Mouse (Mus musculus) hindbrain, embryonic 10.5 days (tissue): ENCODE measurements at regions not wholly inside any gene's neighbourhood (a gene's known extent, or its start where the extent isn't known, plus 50 kb on each side); places are given as distances from the start of the nearest gene placed in this dataset.

Experiments
- DNase-seq: peaks from one replicate; pipeline ENCODE4 v3.0.0-alpha.2; 2017; ENCODE audit warnings: low spot score
- H3K27ac ChIP-seq: fragments of 300-500 bp; sonication (generic); 2 replicates; pipeline ENCODE4 v1.5.1; 2016; ENCODE audit warnings: mild to moderate bottlenecking, moderate library complexity
- H3K27me3 ChIP-seq: fragments of 300-500 bp; sonication (generic); 2 replicates; pipeline ENCODE4 v1.6.1; 2016; ENCODE audit warnings: mild to moderate bottlenecking; ENCODE audit not compliant: poor library complexity, insufficient read depth, severe bottlenecking
- H3K36me3 ChIP-seq: fragments of 300-500 bp; sonication (generic); 2 replicates; pipeline ENCODE4 v1.6.1; 2016; ENCODE audit warnings: mild to moderate bottlenecking, moderate library complexity
- H3K4me1 ChIP-seq: fragments of 300-500 bp; sonication (generic); replicated peaks from 2 replicates; pipeline ENCODE4 v1.6.1; 2016; ENCODE audit warnings: mild to moderate bottlenecking
- H3K4me3 ChIP-seq: fragments of 300-500 bp; sonication (generic); 2 replicates; pipeline ENCODE4 v1.5.1; 2016; ENCODE audit warnings: mild to moderate bottlenecking, moderate library complexity
- H3K9me3 ChIP-seq: fragments of 300-500 bp; sonication (generic); 2 replicates; pipeline ENCODE4 v1.6.1; 2016; ENCODE audit warnings: mild to moderate bottlenecking, moderate library complexity
- WGBS: fragments of 180-500 bp; shearing (Covaris S2); methylation state at CpG from one replicate; pipeline ENCODE4 v1.1.7; 2016; 5-methylcytosine and 5-hydroxymethylcytosine counted together

DNA sequence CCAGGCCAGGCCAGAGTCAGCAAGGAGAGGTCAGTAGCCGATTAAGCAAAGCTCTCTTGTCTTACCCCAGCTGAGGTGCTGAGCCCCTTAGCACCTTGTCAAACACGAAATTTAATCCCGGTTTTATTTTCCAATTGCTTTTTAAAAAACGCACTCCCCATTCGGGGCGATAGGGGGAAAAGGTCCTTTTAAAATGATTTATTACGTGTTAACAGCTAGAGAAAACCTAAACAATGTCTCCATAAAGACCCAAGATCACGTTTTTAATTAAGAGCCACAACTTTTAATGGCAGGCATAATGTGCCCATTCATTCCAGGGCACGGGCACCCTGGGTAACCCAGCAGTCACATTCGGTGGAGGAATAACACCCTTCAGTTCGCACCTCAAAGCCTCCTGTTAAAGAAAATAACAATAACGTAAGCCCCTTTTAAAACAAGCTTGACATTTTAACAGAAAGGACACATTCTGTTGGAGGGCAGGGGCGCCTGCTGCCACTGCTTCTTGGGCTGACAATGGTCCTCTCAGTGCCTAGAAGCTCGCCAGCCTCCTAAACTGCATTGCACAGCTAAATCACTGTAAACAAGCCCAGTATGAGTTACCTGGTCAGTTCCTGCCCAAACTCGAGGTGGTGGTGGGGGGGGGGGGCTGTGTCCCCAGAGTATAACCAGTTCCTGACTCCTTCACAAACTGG is 79.1 kb upstream of the Elac2 start:
- no peak for DNase-seq
- Histone ChIP-seq H3K4me3 (no peak overlapping the region), H3K4me1 (peaks cover 7% of the 10 kb centered on the region; the same call in 1 of the 2 replicates)

DNA sequence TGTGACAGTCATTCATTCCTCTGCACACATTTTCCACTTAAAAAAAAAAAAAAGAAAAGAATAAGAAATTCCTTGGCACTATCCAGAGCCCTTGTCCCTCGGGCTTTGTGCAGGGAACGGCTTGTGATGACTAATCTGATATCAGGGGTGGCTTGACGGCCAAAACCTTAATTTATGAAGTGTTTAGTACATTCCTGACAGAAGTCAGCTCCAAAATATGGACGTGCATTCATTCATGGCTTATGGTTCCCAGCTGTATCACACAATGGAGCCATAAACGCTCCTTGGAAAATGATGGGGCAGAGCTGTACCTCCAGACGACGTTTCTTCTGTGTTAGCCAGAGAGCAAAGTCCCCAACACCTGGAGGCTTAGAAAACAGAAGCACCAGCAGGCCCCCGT is 62.1 kb upstream of the Elac2 start:
- H3K27me3 ChIP-seq: no peaks in the 10 kb centered on the region
- H3K27ac ChIP-seq: no peak overlapping the region
- H3K4me3 ChIP-seq: no peak overlapping the region
- 75% methylated on average over 8 of the region's 8 CpGs for WGBS
- no peaks in the 10 kb centered on the region for H3K36me3 ChIP-seq
- no peak for DNase-seq
- no peaks in the 10 kb centered on the region for H3K4me1 ChIP-seq
- no peaks in the 10 kb centered on the region for H3K9me3 ChIP-seq

More for the DNA sequence above, 79.1 kb upstream of the Elac2 start:
- no peak overlapping the region for H3K27ac ChIP-seq
- 65% methylated on average over 15 of the region's 15 CpGs for WGBS
- H3K9me3 ChIP-seq: no peaks in the 10 kb centered on the region
- H3K36me3 ChIP-seq: no peaks in the 10 kb centered on the region
- H3K27me3 ChIP-seq: peaks cover 2% of the 10 kb centered on the region; the same call in 1 of the 2 replicates

DNA sequence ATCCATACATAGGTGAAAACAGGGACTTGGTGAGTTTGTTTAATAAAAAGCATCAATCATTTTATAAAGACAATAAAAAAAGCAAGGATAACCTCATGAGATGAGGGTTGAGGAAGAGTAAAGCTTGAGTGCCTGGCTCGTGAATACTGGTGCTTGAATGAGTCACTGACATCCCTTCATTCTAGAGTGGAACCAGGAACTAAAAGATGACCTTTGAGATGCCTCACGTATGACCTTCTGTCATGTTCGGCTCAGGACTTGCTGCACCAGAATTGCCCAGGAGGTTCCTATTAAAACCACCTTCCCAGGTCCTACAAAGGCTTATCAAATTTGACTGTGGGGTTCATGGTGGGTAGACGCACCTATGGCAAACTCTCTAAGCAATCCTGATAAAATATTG is 61.5 kb upstream of the Elac2 start:
- H3K4me1 ChIP-seq: no peaks in the 10 kb centered on the region
- WGBS: 84% methylated on average over 4 of the region's 4 CpGs
- H3K9me3 ChIP-seq: no peaks in the 10 kb centered on the region

DNA sequence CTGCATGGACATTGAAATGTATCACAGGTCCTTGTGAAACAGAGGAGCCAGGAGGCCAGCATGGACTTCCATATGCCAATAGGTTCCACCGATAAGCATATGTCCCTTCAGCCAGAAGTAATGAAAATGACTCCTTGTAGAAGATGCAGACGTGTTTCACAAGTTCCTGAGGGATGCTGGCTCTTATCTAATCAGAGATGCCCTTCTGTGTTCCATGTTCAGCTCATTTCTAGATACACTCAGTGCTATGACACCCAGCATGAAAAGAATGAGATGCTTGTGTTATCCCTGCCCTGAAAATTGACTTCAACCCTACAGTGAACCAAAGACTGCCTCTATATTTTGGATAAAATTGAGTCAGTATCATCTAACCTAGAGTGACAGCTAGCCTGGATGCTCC is 53.8 kb upstream of the Elac2 start:
- Histone ChIP-seq H3K27me3 (no peaks in the 10 kb centered on the region), H3K36me3 (no peaks in the 10 kb centered on the region), H3K4me3 (no peak overlapping the region), H3K9me3 (no peaks in the 10 kb centered on the region), H3K4me1 (no peaks in the 10 kb centered on the region), H3K27ac (no peak overlapping the region)
- DNase-seq: no peak
- WGBS: 76% methylated on average over 2 of the region's 2 CpGs

More for the DNA sequence above, 61.5 kb upstream of the Elac2 start:
- Histone ChIP-seq H3K4me3 (no peak overlapping the region), H3K36me3 (no peaks in the 10 kb centered on the region), H3K27me3 (no peaks in the 10 kb centered on the region), H3K27ac (no peak overlapping the region)
- no peak for DNase-seq

DNA sequence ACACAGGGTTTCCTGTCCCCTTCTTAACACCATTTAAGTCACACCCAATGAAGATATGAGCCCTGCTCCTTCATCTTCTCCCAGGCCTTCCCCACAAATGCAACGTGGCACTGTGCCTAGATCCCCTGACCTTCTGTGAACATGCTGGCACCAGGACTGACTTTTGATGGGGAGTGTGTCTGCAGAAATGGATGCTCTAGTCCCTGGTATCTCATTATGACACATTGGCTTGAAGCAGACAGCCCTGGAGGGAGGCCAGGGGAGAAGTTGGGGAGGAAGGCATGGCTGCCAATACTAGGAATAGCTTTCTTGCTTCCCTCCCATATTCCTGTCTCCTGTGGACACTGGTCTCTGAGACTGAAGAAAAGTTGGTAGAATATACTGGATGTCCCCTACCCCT is 52.9 kb upstream of the Elac2 start:
- DNase-seq: no peak

More for the DNA sequence above, 52.9 kb upstream of the Elac2 start:
- no peak overlapping the region for H3K27ac ChIP-seq
- H3K36me3 ChIP-seq: no peaks in the 10 kb centered on the region
- H3K4me1 ChIP-seq: no peaks in the 10 kb centered on the region
- H3K27me3 ChIP-seq: no peaks in the 10 kb centered on the region
- no peak overlapping the region for H3K4me3 ChIP-seq
- 85% methylated on average over 1 of the region's 1 CpGs for WGBS
- H3K9me3 ChIP-seq: no peaks in the 10 kb centered on the region
